Mouse (Mus musculus) G1E (cell line): ENCODE measurements at regions not wholly inside any gene's neighbourhood (a gene's known extent, or its start where the extent isn't known, plus 50 kb on each side); places are given as distances from the start of the nearest gene placed in this dataset.

Experiments used
- ATAC-seq: 2 replicates; pipeline ENCODE4 v1.8.0; 2016; ENCODE audit warnings: mild to moderate bottlenecking; ENCODE audit not compliant: insufficient number of reproducible peaks, poor library complexity, low FRiP score, severe bottlenecking; ENCODE audit errors: extremely low read depth
- DNase-seq: peaks from one replicate; pipeline ENCODE4 v3.0.0; 2012; ENCODE audit warnings: low spot score
- H3K27me3 ChIP-seq: 2 replicates; pipeline ENCODE4 v1.6.1; 2012; ENCODE audit warnings: mild to moderate bottlenecking, low read length, inconsistent platforms; ENCODE audit not compliant: insufficient read depth
- H3K36me3 ChIP-seq: replicated peaks from 2 replicates; pipeline ENCODE3; 2012; ENCODE audit warnings: mild to moderate bottlenecking, inconsistent platforms
- H3K4me1 ChIP-seq: 2 replicates; pipeline ENCODE4 v1.6.1; 2012; ENCODE audit warnings: low read depth, low read length, inconsistent platforms, mixed read lengths; ENCODE audit not compliant: insufficient read depth
- H3K4me3 ChIP-seq: 2 replicates; pipeline ENCODE4 v1.5.1; 2012; ENCODE audit warnings: low read depth, mild to moderate bottlenecking, inconsistent platforms, low read length, moderate library complexity, mixed read lengths
- H3K9me3 ChIP-seq: replicated peaks from 2 replicates; pipeline ENCODE4 v1.6.1; 2012; ENCODE audit warnings: inconsistent platforms
- CTCF ChIP-seq: IDR thresholded peaks from 2 replicates; pipeline ENCODE4 v1.5.1; 2012; ENCODE audit warnings: low read depth, low read length, inconsistent platforms, mixed read lengths
- GATA1 ChIP-seq: IDR thresholded peaks from 2 replicates; pipeline ENCODE4 v1.6.1; 2012; ENCODE audit warnings: borderline replicate concordance, low read length, inconsistent platforms, mixed read lengths
- GATA2 ChIP-seq: IDR thresholded peaks from 2 replicates; pipeline ENCODE4 v1.6.1; 2012; ENCODE audit warnings: low read depth, low read length, inconsistent platforms, borderline replicate concordance
- POLR2AphosphoS5 ChIP-seq: IDR thresholded peaks from 2 replicates; pipeline ENCODE4 v1.6.1; 2012; ENCODE audit warnings: low read depth, low read length, inconsistent platforms; ENCODE audit not compliant: insufficient replicate concordance
- TAL1 ChIP-seq: conservative IDR thresholded peaks from 2 replicates; pipeline ENCODE4 v1.6.1; 2012; ENCODE audit warnings: low read depth, low read length, inconsistent platforms, mixed read lengths

DNA sequence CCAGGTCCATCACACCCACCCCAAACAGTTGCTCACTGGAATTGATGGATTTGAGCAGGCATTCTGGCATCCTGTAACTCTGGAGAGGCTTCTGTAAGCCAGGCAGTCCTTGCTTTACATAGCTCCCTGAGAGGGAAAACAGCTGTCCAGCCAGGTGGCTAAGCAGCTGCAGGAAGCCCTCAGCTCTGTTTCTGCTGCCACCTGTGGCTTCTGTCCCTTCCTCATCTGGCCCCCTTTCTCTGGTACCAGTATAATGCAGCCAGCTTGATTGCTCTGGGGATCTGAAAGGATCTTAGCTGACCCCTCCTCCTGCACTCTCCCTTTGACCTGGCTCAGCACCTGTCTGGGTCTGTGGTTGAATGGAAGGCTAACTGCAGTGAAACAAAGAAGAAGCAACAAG lies 365.4 kb upstream of the Smim15 start:
- H3K4me3 ChIP-seq = no peak overlapping the region
- peaks cover 8% of the 10 kb centered on the region for H3K9me3 ChIP-seq
- H3K4me1 ChIP-seq = peaks cover 2% of the 10 kb centered on the region; the same call in 1 of the 2 replicates
- DNase-seq = no peak
- TF ChIP-seq GATA2 = no peak
- TF ChIP-seq CTCF = no peak
- TF ChIP-seq TAL1 = no peak
- no peak for TF ChIP-seq GATA1
- TF ChIP-seq POLR2AphosphoS5 = no peak
- no peak for ATAC-seq
- H3K36me3 ChIP-seq = no peaks in the 10 kb centered on the region
- peaks cover 16% of the 10 kb centered on the region for H3K27me3 ChIP-seq

DNA sequence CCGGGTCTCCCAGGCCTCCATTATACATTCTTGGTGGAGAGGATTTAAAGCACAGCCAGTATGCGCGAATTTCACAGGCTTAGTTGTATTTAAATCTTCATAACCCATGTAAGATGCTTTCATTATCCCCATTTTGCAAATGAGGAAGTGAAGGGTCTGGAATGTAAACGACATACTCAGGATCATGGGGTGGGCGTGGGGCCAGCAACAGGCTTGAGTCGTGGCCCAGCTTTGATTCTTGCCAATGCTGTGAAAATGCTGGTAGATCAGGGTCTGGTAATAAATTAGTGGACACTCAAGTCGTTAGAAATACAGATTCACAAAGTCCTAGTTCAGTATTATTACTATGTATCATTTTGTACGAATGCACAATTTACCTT lies 367.2 kb upstream of the Smim15 start:
- no peak overlapping the region for H3K4me3 ChIP-seq
- ATAC-seq (no peak), DNase-seq (no peak)
- H3K27me3 ChIP-seq = peaks cover 18% of the 10 kb centered on the region
- H3K4me1 ChIP-seq = peaks cover 2% of the 10 kb centered on the region; the same call in 1 of the 2 replicates
- no peaks in the 10 kb centered on the region for H3K36me3 ChIP-seq
- H3K9me3 ChIP-seq = peaks cover 12% of the 10 kb centered on the region
- TF ChIP-seq TAL1 (no peak), GATA2 (no peak), POLR2AphosphoS5 (no peak), CTCF (no peak), GATA1 (no peak)

DNA sequence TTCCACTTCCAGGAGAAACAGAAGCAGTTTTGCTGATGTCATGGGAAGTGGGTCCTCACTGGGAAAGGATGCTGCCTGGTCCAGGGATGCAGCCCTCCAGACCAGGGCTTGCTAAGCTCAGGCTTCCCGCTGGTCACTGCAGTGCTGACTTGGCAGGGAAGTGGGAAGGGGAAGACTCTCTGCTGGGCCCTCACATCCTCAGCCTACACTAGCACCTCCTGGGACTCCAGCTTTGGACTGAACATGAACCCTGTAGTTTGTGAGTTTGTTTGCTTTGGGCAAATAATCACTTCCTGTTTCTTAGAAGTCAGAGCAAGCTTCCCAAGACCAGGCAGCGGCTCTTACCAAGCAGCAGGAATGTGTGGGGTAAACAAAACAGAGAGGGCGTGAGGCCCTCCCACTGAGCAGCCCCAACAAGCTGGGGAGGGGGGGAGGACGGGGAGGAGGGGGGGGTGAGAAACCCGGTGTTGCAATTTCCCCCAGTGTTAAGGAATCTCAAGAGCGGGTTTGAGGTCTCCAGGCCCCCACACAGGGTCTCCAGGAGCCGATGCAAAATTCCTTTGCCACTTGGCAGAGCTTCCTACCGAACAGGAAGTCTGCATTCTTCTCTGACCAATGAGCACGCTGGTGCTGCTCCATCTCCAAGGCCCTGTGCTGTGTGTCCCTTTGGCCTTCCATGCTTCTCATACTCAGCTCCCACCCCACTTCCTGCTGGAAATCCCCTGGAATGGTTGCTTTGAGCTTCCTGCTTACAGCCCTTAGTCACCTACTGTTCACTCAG lies 367.7 kb upstream of the Smim15 start:
- no peak overlapping the region for H3K4me3 ChIP-seq
- H3K36me3 ChIP-seq = no peaks in the 10 kb centered on the region
- no peak for ATAC-seq
- peaks cover 12% of the 10 kb centered on the region for H3K9me3 ChIP-seq
- peaks cover 2% of the 10 kb centered on the region; the same call in 1 of the 2 replicates for H3K4me1 ChIP-seq
- H3K27me3 ChIP-seq = peaks cover 18% of the 10 kb centered on the region
- no peak for TF ChIP-seq GATA1
- TF ChIP-seq POLR2AphosphoS5 = no peak
- no peak for TF ChIP-seq TAL1
- no peak for TF ChIP-seq GATA2
- TF ChIP-seq CTCF = no peak
- DNase-seq = no peak

DNA sequence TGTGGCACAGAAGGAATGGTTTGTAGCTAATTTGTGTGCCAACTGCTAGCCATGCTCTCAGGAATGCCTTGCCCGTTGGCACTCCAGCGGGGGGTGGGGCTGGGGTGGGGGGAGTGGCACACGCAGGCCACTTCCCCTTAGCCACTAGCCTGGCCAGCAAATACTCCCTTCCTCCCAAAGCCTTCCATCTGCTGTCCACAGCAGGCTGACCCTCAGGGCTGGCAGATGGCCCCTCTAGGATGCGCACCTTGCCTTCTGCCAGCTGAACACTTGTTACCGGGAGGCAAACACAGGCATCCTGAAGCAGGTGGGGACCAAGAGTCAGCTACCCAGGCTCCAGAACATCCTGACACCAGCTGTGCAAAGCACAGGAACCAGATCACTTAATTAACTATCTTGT lies 372.1 kb upstream of the Smim15 start:
- DNase-seq (no peak), ATAC-seq (no peak)
- no peaks in the 10 kb centered on the region for H3K36me3 ChIP-seq
- H3K27me3 ChIP-seq = peaks cover 27% of the 10 kb centered on the region
- TF ChIP-seq CTCF (no peak), TAL1 (no peak), POLR2AphosphoS5 (no peak), GATA1 (no peak), GATA2 (no peak)
- peaks cover 28% of the 10 kb centered on the region for H3K9me3 ChIP-seq
- H3K4me1 ChIP-seq = peaks cover 2% of the 10 kb centered on the region; the same call in 1 of the 2 replicates
- no peak overlapping the region for H3K4me3 ChIP-seq

- H3K9me3 ChIP-seq = peaks cover 28% of the 10 kb centered on the region
- no peak for TF ChIP-seq GATA1
- no peak for TF ChIP-seq POLR2AphosphoS5
- TF ChIP-seq TAL1 = no peak
- TF ChIP-seq GATA2 = no peak
- no peak for TF ChIP-seq CTCF
- no peak overlapping the region for H3K4me3 ChIP-seq
- H3K4me1 ChIP-seq = no peaks in the 10 kb centered on the region
- H3K27me3 ChIP-seq = peaks cover 30% of the 10 kb centered on the region
- ATAC-seq (no peak), DNase-seq (no peak)
- H3K36me3 ChIP-seq = no peaks in the 10 kb centered on the region
These were observed 375.7 kb upstream of the Smim15 start for GRCm38 (mm10) chr13:107668509-107668908.

GRCm38 (mm10) chr13:107665775-107666174 lies 378.5 kb upstream of the Smim15 start:
- no peak overlapping the region for H3K4me3 ChIP-seq
- H3K36me3 ChIP-seq = no peaks in the 10 kb centered on the region
- peaks cover 28% of the 10 kb centered on the region for H3K27me3 ChIP-seq
- ATAC-seq (no peak), DNase-seq (no peak)
- TF ChIP-seq POLR2AphosphoS5 = no peak
- TF ChIP-seq TAL1 = no peak
- no peak for TF ChIP-seq GATA1
- no peak for TF ChIP-seq CTCF
- no peak for TF ChIP-seq GATA2
- no peaks in the 10 kb centered on the region for H3K4me1 ChIP-seq
- peaks cover 28% of the 10 kb centered on the region for H3K9me3 ChIP-seq
